Mouse (Mus musculus): ENCODE measurements around the gene Prr14l. TPM values are rescaled to one million over a fixed set of nuclear protein-coding genes. Genes with fewer than 3 reads are reported as not detected.
"Not testable (repeated sequence)": the region's sequence is repeated elsewhere in the genome, so short reads cannot be mapped to it uniquely, and the experiment has no call there.

The Prr14l gene
- polyA plus RNA-seq, 1 experiment = 15.2 TPM

DNA sequence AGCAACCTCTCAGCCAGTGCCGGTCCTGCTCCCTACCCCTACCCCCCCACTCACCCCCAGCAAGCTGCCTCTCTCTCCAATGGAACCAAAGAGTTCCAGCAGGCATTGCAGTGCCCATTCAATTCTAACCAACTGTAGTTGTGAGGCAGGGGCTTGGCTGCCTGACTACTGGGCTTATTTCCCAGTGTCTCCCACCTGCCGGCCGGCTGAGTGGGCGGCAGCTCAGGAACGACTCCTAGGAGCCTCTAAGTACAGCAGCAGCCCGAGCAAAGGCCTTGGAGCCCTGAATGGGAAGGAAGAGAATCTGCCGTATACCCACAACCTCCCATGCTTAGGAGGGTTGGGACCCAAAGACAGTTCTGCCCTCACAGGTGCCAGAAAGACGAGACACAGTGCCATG, 113.2 kb downstream of the Prr14l start:
- DNase-seq (ENCODE audit: extremely low spot score in 1 of 2, low spot score in 1 of 2) = not testable (repeated sequence)

GRCm38 (mm10) chr5:32740138-32740537, 113.9 kb downstream of the Prr14l start:
- no peak for DNase-seq (ENCODE audit: extremely low spot score in 1 of 2, low spot score in 1 of 2)

Other genes with a start within 250 kb of the Prr14l start
- 9.9 and 10.7 TPM in 2 replicates for gene Yes1, start 243.1 kb downstream of the Prr14l start, polyA plus RNA-seq (2012; rRNA removed)
- 71.7 and 78.7 TPM in 2 replicates for gene Pisd, start 68.6 kb downstream of the Prr14l start, polyA plus RNA-seq (2012; rRNA removed)
- gene Gm20671, start 27.1 kb downstream of the Prr14l start, polyA plus RNA-seq (2012; rRNA removed) = not detected in 2 replicates
- 43.1 and 48.9 TPM in 2 replicates for gene Depdc5, start 9.4 kb upstream of the Prr14l start, polyA plus RNA-seq (2012; rRNA removed)
- gene Ywhah, start 164.6 kb upstream of the Prr14l start, polyA plus RNA-seq (2012; rRNA removed) = 1,285 and 1,395 TPM in 2 replicates
- gene Slc5a1, start 250.0 kb upstream of the Prr14l start, polyA plus RNA-seq (2012; rRNA removed) = 0.13 TPM in 1 of 2 replicates, not detected in the other